Mouse (Mus musculus): ENCODE measurements around the gene Fgfr2. TPM values are rescaled to one million over a fixed set of nuclear protein-coding genes. Genes with fewer than 3 reads are reported as not detected.

Gene Fgfr2
- polyA plus RNA-seq, 1 experiment from 2014 or later, result 47.9 TPM

GRCm38 (mm10) chr7:132992967-132993615 is 130.1 kb downstream of the Fgfr2 start:
- Histone ChIP-seq H3K9me3 (replicated peaks) (no peaks in the 10 kb centered on the region), H3K27me3 (no peaks in the 10 kb centered on the region), H3K4me1 (no peaks in the 10 kb centered on the region), H3K36me3 (ENCODE audit: poor library complexity, severe bottlenecking) (peaks cover 88% of the 10 kb centered on the region), H3K27ac (no peak overlapping the region), H3K9ac (no peak overlapping the region), H3K4me3 (no peak overlapping the region), H3K4me2 (no peak overlapping the region)
- 87% methylated on average over 9 of the region's 9 CpGs for WGBS
- ATAC-seq, result no peak

- Histone ChIP-seq H3K36me3 (ENCODE audit: poor library complexity, severe bottlenecking) (peaks cover 81% of the 10 kb centered on the region), H3K27ac (no peak overlapping the region), H3K27me3 (no peaks in the 10 kb centered on the region), H3K9me3 (replicated peaks) (no peaks in the 10 kb centered on the region), H3K4me3 (no peak overlapping the region), H3K4me2 (no peak overlapping the region), H3K4me1 (no peaks in the 10 kb centered on the region), H3K9ac (no peak overlapping the region)
- 95% methylated on average over 14 of the region's 14 CpGs for WGBS
- no peak for ATAC-seq
These were observed 131.8 kb downstream of the Fgfr2 start for GRCm38 (mm10) chr7:132991240-132991900.

- Histone ChIP-seq H3K4me1 (no peaks in the 10 kb centered on the region), H3K36me3 (ENCODE audit: poor library complexity, severe bottlenecking) (peaks cover 79% of the 10 kb centered on the region), H3K4me3 (no peak overlapping the region), H3K9ac (no peak overlapping the region), H3K27ac (no peak overlapping the region), H3K9me3 (replicated peaks) (no peaks in the 10 kb centered on the region), H3K4me2 (no peak overlapping the region), H3K27me3 (no peaks in the 10 kb centered on the region)
- WGBS, result 94% methylated on average over 5 of the region's 5 CpGs
- ATAC-seq, result no peak
These were observed 133.3 kb downstream of the Fgfr2 start for GRCm38 (mm10) chr7:132989839-132990238.

GRCm38 (mm10) chr7:132982639-132983038 is 140.5 kb downstream of the Fgfr2 start:
- ATAC-seq, result peak; percentile 48; the same call in 1 of the 2 replicates

GRCm38 (mm10) chr7:132977981-132978380 is 145.2 kb downstream of the Fgfr2 start:
- H3K9ac ChIP-seq, result no peak overlapping the region
- no peak overlapping the region for H3K27ac ChIP-seq
- H3K4me1 ChIP-seq, result peaks cover 5% of the 10 kb centered on the region; the same call in 1 of the 2 replicates
- no peak for ATAC-seq
- no peaks in the 10 kb centered on the region for H3K27me3 ChIP-seq
- 98% methylated on average over 2 of the region's 2 CpGs for WGBS
- H3K36me3 ChIP-seq (ENCODE audit: poor library complexity, severe bottlenecking), result peaks cover 31% of the 10 kb centered on the region
- H3K4me2 ChIP-seq, result no peak overlapping the region
- no peaks in the 10 kb centered on the region for H3K9me3 ChIP-seq (replicated peaks)
- no peak overlapping the region for H3K4me3 ChIP-seq

More at GRCm38 (mm10) chr7:132982639-132983038, 140.5 kb downstream of the Fgfr2 start:
- no peaks in the 10 kb centered on the region; the same call in 1 of the 2 replicates for H3K4me1 ChIP-seq
- no peak overlapping the region for H3K9ac ChIP-seq
- no peak overlapping the region for H3K4me3 ChIP-seq
- H3K27me3 ChIP-seq, result no peaks in the 10 kb centered on the region
- H3K4me2 ChIP-seq, result no peak overlapping the region
- no peak overlapping the region for H3K27ac ChIP-seq
- 27% methylated on average over 3 of the region's 3 CpGs for WGBS
- no peaks in the 10 kb centered on the region for H3K9me3 ChIP-seq (replicated peaks)
- peaks cover 50% of the 10 kb centered on the region for H3K36me3 ChIP-seq (ENCODE audit: poor library complexity, severe bottlenecking)

- 66% methylated on average over 2 of the region's 2 CpGs for WGBS
- no peak overlapping the region for H3K27ac ChIP-seq
- no peak overlapping the region for H3K9ac ChIP-seq
- no peak overlapping the region for H3K4me2 ChIP-seq
- H3K4me1 ChIP-seq, result peaks cover 5% of the 10 kb centered on the region; the same call in 1 of the 2 replicates
- H3K27me3 ChIP-seq, result no peaks in the 10 kb centered on the region
- peaks cover 15% of the 10 kb centered on the region for H3K36me3 ChIP-seq (ENCODE audit: poor library complexity, severe bottlenecking)
- no peak for ATAC-seq
- H3K9me3 ChIP-seq (replicated peaks), result no peaks in the 10 kb centered on the region
- H3K4me3 ChIP-seq, result no peak overlapping the region
These were observed 147.1 kb downstream of the Fgfr2 start for GRCm38 (mm10) chr7:132976079-132976478.

- no peak for ATAC-seq
- H3K27ac ChIP-seq, result no peak overlapping the region
- H3K27me3 ChIP-seq, result no peaks in the 10 kb centered on the region
- no peak overlapping the region for H3K4me3 ChIP-seq
- H3K4me2 ChIP-seq, result no peak overlapping the region
- peaks cover 12% of the 10 kb centered on the region; the same call in 1 of the 2 replicates for H3K36me3 ChIP-seq (ENCODE audit: poor library complexity, severe bottlenecking)
- H3K9me3 ChIP-seq (replicated peaks), result no peaks in the 10 kb centered on the region
- H3K9ac ChIP-seq, result no peak overlapping the region
- WGBS, result 94% methylated on average over 2 of the region's 2 CpGs
- peaks cover 5% of the 10 kb centered on the region; the same call in 1 of the 2 replicates for H3K4me1 ChIP-seq
These were observed 151.1 kb downstream of the Fgfr2 start for GRCm38 (mm10) chr7:132972079-132972478.

- no peak for ATAC-seq
- H3K4me2 ChIP-seq, result no peak overlapping the region
- H3K27ac ChIP-seq, result no peak overlapping the region
- 91% methylated on average over 2 of the region's 2 CpGs for WGBS
- H3K4me1 ChIP-seq, result no peaks in the 10 kb centered on the region
- H3K9ac ChIP-seq, result no peak overlapping the region
- H3K4me3 ChIP-seq, result no peak overlapping the region
- no peaks in the 10 kb centered on the region for H3K27me3 ChIP-seq
- H3K9me3 ChIP-seq (replicated peaks), result no peaks in the 10 kb centered on the region
- no peaks in the 10 kb centered on the region; the same call in 1 of the 2 replicates for H3K36me3 ChIP-seq (ENCODE audit: poor library complexity, severe bottlenecking)
These were observed 157.4 kb downstream of the Fgfr2 start for GRCm38 (mm10) chr7:132965707-132966106.

- Histone ChIP-seq H3K27me3 (no peaks in the 10 kb centered on the region), H3K27ac (no peak overlapping the region), H3K4me2 (no peak overlapping the region), H3K9me3 (replicated peaks) (no peaks in the 10 kb centered on the region), H3K36me3 (ENCODE audit: poor library complexity, severe bottlenecking) (no peaks in the 10 kb centered on the region; the same call in 1 of the 2 replicates), H3K4me3 (no peak overlapping the region), H3K9ac (no peak overlapping the region), H3K4me1 (no peaks in the 10 kb centered on the region)
- no peak for ATAC-seq
- WGBS, result 82% methylated on average over 3 of the region's 3 CpGs
These were observed 158.8 kb downstream of the Fgfr2 start for GRCm38 (mm10) chr7:132964395-132964794.

GRCm38 (mm10) chr7:132950613-132951012 is 172.5 kb downstream of the Fgfr2 start:
- 91% methylated on average over 3 of the region's 3 CpGs for WGBS
- Histone ChIP-seq H3K36me3 (ENCODE audit: poor library complexity, severe bottlenecking) (no peaks in the 10 kb centered on the region), H3K4me2 (no peak overlapping the region), H3K4me3 (no peak overlapping the region), H3K4me1 (no peaks in the 10 kb centered on the region), H3K27ac (no peak overlapping the region), H3K9me3 (replicated peaks) (no peaks in the 10 kb centered on the region), H3K27me3 (no peaks in the 10 kb centered on the region), H3K9ac (no peak overlapping the region)
- ATAC-seq, result no peak

- no peaks in the 10 kb centered on the region for H3K9me3 ChIP-seq (replicated peaks)
- no peak overlapping the region for H3K9ac ChIP-seq
- H3K4me2 ChIP-seq, result no peak overlapping the region
- H3K4me3 ChIP-seq, result no peak overlapping the region
- no peaks in the 10 kb centered on the region for H3K4me1 ChIP-seq
- H3K36me3 ChIP-seq (ENCODE audit: poor library complexity, severe bottlenecking), result no peaks in the 10 kb centered on the region
- WGBS, result 91% methylated on average over 4 of the region's 4 CpGs
- no peak overlapping the region for H3K27ac ChIP-seq
- ATAC-seq, result no peak
- no peaks in the 10 kb centered on the region for H3K27me3 ChIP-seq
These were observed 173.2 kb downstream of the Fgfr2 start for GRCm38 (mm10) chr7:132949968-132950367.

- no peaks in the 10 kb centered on the region for H3K9me3 ChIP-seq (replicated peaks)
- no peak overlapping the region for H3K27ac ChIP-seq
- no peak for ATAC-seq
- no peaks in the 10 kb centered on the region for H3K27me3 ChIP-seq
- no peak overlapping the region for H3K4me3 ChIP-seq
- no peak overlapping the region for H3K9ac ChIP-seq
- WGBS, result 83% methylated on average over 2 of the region's 2 CpGs
- H3K36me3 ChIP-seq (ENCODE audit: poor library complexity, severe bottlenecking), result no peaks in the 10 kb centered on the region
- no peak overlapping the region for H3K4me2 ChIP-seq
- H3K4me1 ChIP-seq, result peaks cover 11% of the 10 kb centered on the region
These were observed 182.6 kb downstream of the Fgfr2 start for GRCm38 (mm10) chr7:132940569-132940968.

Measured in forebrain, embryonic 13.5 days (tissue).